Mouse (Mus musculus) lung, postnatal 14 days (tissue): ENCODE results near the gene Fads6.

Source experiments
- DNase-seq: peaks from one replicate; pipeline ENCODE4 v3.0.0; 2021

The Fads6 gene

DNA sequence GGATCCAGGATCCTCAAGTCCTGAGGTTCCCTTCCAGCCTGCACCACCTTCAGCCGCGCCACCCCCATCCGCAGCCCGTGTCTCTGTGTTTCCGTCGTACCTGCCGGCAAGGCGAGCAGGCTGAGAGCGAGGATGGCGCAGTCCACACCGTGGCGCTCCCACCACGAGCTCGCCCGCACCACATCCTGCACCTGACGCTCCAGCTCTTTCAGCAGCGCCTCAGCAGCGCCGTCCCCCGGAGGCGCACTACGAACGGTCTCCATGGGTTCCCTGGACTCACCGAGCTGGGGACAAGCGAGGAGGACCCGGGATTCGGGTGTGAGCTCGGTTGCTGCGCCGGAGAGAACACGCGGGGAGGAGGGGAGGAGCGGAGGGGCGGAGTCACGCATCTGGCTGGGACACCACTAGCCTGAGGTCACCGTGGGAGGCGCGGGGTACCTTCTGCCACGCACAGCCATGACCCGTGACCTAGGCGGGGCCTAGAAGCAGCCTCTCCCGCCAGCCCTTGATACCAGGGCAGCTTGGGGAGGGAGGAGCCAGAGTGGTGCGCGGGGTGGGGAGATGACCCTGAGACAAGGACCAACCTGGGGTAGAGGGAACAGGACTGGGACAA lies at the start of gene Fads6:
TSS of gene Fads6 (minus strand) at position 450 of the 613 bp plus-strand sequence.
- DNase-seq, result peak; percentile 37

GRCm38 (mm10) chr11:115345515-115345914 lies 48.1 kb upstream of the Fads6 start:
- no peak for DNase-seq

DNA sequence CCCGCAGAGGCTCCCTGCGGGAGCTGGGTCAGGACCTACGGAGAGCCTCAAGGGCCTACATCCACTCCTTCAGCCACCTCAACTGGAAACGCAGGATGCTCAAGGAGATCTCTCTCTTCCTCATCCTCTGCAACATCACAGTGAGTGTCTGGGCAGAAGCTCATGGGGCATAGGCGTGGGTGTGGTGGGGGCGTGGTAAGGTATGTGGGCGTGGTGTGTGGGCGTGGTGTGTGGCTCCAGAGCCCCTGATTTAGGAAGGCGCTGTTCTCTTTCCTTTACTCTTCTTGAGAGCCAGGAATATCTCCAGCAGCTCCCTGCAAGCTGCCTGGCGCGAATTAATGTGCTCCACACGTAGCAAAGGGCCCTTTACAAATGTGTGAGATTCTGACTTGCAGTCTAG lies 47.5 kb upstream of the Fads6 start:
- no peak for DNase-seq

- no peak for DNase-seq
Observed at GRCm38 (mm10) chr11:115341866-115342265, 44.4 kb upstream of the Fads6 start.

GRCm38 (mm10) chr11:115341246-115341645 lies 43.8 kb upstream of the Fads6 start:
- no peak for DNase-seq

DNA sequence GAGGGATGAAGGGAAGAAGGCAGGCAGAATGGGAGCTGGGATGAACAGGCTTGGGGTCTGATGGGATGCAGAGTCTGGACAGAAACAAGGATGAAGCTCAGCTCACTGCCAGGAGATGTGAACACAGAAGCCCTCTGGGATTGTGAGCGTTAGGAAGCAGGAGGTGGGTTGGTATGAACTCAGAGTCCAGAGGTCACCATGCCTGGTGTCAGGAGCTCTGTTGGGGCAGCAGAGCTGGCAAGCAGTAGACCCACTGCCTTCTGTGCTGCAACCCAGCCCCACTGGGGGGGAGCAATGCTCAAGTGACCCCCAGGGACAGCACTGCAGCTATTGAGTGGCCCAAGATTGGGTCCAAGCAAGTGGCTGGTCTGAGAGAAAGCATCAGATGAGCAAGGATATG lies 40.4 kb upstream of the Fads6 start:
- DNase-seq, result no peak

DNA sequence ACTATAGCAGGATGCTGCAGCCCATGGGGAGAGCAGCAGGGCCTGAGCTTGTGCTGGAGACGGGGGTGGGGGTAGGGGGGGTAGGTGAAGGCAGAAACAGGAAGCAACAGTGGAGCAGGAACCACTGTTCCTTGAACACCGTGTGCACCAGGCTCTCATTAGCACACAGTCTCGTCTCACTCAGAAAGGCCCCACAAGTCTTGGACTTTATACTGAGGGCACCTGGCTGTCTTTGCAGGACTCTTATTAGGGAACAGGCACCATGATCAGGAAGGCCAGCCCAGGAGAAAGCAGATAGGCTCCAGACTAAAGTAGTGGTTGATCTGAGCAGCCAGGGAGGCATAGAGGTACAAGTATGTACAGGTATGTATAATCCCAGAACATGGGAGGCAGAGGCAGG lies 39.9 kb upstream of the Fads6 start:
- no peak for DNase-seq

- DNase-seq, result no peak
Observed at GRCm38 (mm10) chr11:115336115-115336514, 38.7 kb upstream of the Fads6 start.

DNA sequence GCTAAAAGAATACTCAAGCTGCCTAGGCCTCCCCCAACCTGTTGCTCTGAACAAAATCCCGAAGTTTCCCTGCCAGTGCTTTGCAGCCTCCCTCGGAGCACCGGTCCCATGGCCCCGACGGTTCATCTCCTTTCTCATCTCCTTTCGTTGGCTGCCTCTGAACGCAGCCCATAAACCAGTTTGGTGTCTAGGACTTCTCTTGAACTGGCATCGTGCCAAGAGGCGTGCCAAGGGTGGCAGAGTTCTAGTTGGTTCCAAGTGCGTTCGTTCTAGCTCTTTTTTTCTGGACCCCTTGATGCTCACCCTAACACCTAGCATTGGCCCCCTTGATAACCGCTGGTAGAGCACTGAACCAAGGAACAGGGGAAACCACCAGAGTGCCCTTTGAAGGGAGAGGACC lies 37.8 kb upstream of the Fads6 start:
- DNase-seq, result peak; percentile 32

DNA sequence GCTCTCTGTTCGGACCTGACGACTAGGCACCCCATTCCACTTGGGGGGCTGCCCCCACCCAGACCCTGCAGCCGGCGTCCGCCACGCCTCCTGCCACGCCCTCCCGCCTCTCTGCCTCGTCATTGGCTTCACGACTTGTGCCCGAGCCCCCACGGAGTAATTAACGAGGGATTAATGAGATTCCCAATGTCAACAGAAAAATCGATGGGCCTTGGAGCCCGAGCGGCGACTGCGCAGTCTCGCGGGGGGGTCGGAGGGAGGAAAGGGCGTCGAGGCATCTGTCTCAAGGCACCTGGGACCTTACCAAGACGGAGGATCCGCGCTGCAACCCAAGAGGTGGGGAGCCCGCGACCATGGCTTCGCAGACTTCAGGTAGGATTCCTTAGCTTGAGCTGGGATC lies 37.1 kb upstream of the Fads6 start, which contains the start of gene Otop3:
TSS of gene Otop3 (plus strand) at position 201 of the 400 bp plus-strand sequence.
- no peak for DNase-seq

DNA sequence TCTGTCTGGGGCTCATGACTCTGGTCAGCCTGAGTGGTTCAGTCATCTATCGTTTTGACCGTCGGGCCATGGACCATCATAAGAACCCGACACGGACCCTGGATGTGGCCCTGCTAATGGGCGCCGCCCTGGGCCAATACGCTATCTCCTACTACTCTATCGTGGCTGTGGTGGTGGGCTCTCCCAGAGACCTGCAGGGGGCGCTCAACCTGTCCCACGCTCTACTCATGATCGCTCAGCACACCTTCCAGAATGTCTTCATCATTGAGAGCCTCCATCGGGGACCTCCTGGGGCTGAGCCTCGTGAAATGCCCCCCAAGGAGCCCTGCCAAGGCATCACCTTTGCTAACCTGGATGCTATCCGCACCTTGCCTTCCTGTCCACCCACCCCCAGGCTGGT lies 31.9 kb upstream of the Fads6 start:
- no peak for DNase-seq

DNA sequence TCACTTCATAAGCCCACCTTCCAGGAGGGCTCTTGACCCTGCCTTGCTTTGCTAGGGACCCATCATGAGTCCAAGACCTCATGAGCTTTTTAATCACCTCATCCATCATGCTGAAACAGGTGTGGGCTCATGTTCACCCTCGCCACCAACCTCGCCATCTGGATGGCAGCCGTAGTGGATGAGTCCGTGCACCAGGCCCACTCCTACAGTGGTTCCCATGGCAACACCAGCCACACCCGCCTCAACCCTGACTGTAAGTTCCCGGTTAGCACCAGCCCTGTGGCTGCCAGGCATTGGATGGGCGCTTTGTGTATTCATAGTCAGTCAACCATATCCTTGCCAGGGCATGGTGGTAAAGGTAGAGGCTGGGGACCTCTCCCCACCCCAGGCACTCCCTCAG lies 29.3 kb upstream of the Fads6 start:
- DNase-seq, result no peak

GRCm38 (mm10) chr11:115323354-115323753 lies 25.9 kb upstream of the Fads6 start:
- DNase-seq, result no peak

DNA sequence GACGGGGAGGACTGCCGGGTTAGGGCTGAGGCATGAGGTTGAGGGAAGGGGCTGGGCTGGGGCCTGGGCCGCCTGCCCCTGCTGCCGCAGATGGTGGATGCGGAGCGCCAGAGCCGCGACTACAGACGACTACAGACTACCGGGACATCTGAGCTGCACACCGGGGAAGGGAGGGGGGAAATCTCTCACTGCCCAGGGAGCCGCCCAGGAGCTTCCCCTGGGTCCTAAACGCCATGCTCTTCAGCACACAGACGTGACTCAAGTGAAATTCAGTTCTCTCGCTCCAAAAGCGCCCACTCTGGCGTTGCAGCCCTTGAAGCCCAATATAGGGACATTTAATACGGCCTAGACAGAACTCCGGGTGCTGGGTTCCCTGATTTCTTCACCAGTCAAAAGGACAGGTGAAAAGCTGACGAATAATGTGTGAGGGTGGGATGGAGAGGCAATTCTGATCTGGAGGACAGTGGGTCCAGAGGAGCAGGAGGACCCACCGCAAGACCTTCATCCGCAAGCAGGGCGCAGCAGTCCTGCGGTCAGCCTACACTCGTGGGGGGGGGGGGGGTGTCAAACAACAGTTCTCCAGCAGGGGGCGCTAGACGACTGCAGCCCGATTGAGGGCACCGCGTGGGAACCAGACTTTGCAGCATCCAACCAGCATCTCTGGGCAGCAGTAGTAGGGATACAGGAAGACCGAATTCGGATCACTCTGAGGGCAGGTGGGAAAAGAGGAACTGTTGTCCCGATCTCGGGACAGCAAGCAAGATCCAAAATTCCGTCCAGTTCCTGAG lies 24.6 kb upstream of the Fads6 start, which contains the start of gene Ush1g:
TSS of gene Ush1g (minus strand) at position 136 of the 788 bp plus-strand sequence.
- DNase-seq, result peak; percentile 65

DNA sequence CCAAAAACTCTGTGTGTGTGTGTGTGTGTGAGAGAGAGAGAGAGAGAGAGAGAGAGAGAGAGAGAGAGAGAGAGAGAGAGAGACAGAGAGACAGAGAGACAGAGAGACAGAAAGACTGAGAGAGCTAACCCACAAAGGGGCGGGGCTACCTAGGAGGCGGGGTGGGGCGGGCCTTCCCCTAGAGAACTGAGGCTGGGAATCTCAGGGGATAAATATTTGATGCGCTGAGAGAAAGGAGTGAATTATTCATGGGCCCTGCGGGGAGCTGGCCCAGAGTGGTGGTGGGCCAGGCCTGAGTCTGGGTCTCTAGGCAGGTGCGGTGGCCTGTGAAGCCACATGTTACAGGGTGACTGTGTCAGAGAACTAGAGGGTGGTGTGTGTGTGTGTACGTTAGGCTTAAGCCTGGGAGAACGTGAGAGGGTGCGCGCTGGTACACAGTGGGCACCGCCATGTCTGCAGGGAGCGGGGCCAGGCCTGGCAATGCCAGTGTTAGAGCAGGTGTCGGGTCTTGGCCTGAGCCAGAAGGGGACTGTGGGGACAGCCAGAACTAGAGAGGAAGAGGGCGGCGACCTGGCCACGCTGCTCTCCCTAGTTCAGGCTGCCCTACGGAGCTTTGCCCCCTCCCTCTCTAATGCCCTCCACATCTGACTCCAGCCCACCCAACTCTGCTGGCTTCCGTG lies 22.4 kb upstream of the Fads6 start:
- DNase-seq, result no peak

GRCm38 (mm10) chr11:115318245-115319027 lies 21.0 kb upstream of the Fads6 start:
- no peak for DNase-seq

DNA sequence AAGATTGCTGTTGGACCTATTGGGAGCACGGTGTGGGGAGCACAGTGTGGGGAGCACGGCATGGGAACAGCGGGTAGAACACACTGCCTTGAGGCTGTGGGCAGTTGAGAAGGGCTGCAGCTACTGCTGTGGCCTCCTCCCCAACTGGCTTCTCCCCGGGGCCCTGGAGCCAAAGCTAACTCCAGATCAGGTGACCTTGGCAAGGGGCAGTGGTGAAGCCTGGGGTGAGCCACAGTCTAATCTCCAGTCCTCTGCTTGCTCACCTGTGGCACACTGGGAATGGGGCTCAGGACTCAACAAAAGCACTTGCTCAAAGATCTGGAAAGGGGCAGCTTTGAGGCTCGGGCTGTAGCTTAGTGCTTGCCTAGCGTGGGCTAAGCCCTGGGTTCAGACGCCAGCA lies 19.7 kb upstream of the Fads6 start:
- DNase-seq, result no peak

DNA sequence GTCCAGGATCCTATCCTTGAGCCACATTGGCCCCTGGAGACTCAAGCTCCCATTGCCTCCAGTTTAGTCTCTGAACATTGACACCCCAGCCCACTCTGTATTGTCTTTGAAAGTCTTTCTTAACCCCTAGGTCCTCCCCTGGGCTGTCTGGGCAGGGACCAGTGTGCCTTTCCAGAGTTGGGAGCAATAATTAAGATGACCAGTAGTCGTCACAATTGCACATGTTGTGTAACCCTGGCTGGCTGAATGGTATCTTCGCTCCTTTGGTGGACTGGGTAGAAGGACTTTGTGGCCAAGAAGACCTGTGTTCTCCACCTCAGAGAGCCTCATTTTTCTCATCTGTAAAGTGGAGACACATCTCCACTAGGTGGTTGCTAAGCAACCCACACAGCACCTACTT lies 16.8 kb upstream of the Fads6 start:
- DNase-seq, result no peak

DNA sequence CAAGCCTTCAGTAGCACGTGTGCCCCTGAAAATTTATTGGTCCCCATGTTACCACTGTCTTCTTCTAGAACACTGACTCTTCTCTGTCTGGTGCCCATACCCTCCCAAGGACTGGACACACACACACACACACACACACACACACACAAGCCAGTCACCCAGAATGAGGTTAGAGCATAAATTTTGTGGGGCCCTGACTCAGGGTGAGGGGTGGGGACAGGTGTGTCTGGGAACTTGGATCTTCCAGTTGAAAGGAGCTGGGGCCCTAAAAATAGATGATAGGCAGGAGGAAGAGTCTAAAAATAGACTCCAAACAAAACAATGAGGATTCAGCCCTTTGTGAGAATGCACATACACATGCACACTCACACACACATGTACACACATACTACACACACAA lies 11.3 kb upstream of the Fads6 start:
- no peak for DNase-seq

DNA sequence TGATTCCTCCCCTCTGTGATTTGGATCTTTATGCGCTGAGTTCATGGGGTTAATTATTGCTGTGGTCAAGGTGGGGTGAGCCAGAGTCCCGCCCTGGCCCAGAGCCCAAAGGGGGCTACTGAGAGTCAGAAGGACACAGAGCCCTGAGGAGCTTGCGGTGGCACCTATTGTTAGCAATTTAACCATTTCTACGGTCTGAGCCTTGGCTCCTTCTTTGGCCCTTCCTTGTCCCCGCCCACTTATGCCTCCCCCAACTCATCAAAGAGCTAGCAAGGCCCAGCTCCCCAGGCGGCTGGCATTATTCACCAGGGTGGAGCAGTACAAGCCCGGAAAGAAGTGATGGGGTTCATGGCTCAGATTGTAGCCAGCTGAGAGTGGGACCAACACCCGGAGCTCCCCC lies 9.4 kb upstream of the Fads6 start, which contains the start of gene Otop2:
TSS of gene Otop2 (plus strand) at position 301 of the 400 bp plus-strand sequence.
- DNase-seq, result no peak

DNA sequence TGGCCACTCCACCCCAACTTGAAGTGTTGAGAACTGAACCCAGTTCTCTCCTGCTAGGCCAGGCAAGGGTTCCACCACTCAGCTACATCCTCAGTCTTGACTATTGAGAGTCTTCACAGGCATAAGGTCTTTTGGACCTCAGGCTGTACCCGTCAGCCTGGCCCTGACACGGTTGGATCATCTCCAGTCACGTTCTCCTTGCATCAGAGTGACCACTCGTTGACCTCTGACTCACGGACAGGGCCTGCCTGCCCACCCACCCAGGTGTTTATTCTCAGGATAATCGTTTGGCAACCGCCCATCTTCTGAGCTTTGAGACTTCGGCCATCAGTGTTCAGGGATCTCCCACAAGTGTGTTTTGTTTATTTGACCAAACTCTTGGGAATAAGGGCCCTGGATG lies 5.7 kb upstream of the Fads6 start:
- no peak for DNase-seq

DNA sequence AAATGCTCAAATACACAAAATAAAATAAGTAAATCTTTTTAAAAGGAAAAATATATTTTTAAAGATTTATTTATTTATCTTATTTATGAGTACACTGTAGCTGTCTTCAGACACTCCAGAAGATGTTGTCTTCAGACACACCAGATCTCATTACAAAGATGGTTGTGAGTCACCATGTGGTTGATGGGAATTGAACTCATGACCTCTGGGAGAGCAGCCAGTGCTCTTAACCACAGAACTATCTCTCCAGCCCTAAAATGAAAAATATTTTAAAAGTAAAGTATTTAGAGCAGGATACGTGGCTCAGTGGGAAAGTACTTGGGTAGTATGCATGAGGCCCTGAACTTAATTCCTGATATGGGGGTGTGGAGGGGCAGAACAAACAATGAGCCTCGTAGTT lies 3.9 kb upstream of the Fads6 start:
- DNase-seq, result no peak

GRCm38 (mm10) chr11:115300745-115301144 lies 3.3 kb upstream of the Fads6 start:
- DNase-seq, result no peak
